Mouse (Mus musculus): ENCODE measurements around the gene Jmjd6. TPM values are rescaled to one million over a fixed set of nuclear protein-coding genes. Genes with fewer than 3 reads are reported as not detected.

Gene Jmjd6
- total RNA-seq (2014; fragmentation: Nextera tagmentation): 82.7 and 85.3 TPM in 2 replicates
- total RNA-seq (2017): 126 and 148 TPM in 2 replicates
- polyA plus RNA-seq (2012): 39.1 and 48.4 TPM in 2 replicates

DNA sequence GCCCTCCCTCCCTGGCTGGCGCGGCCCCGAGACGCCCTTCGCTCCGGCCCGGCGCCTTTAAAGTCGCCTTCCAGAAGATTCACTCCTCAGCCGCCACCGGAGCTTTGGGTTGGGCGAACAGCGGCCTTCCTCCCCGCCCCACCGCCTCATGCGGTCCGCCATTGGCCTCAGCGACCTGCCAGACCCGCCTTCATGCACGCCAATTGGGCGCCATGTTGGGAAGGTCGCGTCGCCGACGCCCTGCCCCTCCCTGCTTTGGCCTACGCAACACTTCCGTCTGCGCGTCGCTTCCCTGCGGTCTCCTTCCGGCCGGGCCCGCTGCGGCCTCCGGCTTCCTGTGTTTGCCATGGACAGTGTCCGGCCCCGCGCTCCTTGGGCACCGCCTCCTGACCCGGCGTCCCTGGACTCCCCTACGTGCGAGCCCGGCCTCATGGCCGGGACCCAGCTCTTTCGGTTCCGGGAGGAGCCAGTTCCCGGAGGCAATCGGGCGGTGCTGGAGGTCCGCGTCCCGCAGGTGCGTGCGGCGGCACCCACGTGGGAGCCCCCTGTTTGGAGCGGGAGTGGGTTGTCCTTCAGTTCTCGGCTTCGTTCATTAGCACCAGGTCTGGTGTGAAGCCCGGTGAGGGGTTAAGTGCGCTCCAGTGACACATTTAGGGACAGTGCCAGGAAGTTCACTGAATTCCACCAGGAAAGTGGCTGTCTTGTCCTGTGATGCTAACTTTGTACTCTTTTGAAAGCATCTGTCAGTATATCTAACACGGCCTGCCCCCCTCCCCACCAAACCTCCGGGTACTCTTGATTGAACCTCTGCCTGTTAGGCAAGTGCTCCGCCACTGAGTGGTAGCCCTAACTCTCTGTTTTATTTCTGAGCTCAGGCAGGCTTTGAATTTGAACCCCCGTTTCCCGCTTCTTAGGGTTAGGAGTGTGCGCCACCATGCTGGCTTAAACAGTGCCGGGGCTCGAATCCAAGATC, at the start of gene Jmjd6, which contains the start of gene Mettl23:
Gene Jmjd6 (minus strand): TSS at position 189 of the 973 bp plus-strand sequence.
Gene Mettl23 (plus strand): TSS at position 18 of the 973 bp plus-strand sequence.
- ATAC-seq (ENCODE audit: extremely low read depth, insufficient number of reproducible peaks, low FRiP score, poor library complexity, severe bottlenecking) (peak; percentile 81), DNase-seq (ENCODE audit: low spot score) (peak; percentile 94)
- H3K4me1 ChIP-seq (ENCODE audit: insufficient read depth, low read depth, low read length): peaks cover 54% of the 10 kb centered on the region
- no peaks in the 10 kb centered on the region for H3K27me3 ChIP-seq (ENCODE audit: insufficient read depth, low read length)
- H3K9me3 ChIP-seq (replicated peaks): no peaks in the 10 kb centered on the region
- peak within 1 kb of the TSS; percentile 89 for H3K4me3 ChIP-seq (ENCODE audit: low read depth, low read length)
- peaks cover 67% of the 10 kb centered on the region for H3K36me3 ChIP-seq (replicated peaks)
- TF ChIP-seq POLR2AphosphoS5 (IDR thresholded peaks at IDR 0.05; ENCODE audit: insufficient replicate concordance, low read depth, low read length) (no peak), GATA2 (IDR thresholded peaks at IDR 0.05; ENCODE audit: borderline replicate concordance, low read depth, low read length) (no peak), TAL1 (conservative IDR thresholded peaks at IDR 0.05; ENCODE audit: low read depth, low read length) (no peak)

DNA sequence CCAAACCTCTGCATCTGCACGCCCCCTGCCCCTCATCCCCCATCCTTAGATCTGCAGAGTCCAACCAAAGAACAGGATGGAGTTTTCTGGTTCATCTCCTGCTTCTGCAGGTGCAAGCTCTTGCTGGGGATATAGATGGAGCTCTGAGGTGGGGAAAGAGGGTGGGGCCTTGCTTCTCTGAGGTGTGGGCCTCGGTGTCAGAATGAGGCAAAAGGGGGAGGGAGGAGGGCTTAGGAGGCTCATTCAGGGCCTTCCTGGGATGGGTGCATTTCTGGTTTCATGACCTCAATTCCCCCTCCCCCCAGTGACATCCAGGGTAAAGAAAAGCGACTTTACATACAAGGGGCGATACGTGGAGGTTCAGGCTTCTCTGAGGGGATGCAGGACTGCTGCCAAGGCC, 43.9 kb upstream of the Jmjd6 start:
- TF ChIP-seq GATA1 (IDR thresholded peaks at IDR 0.05; ENCODE audit: borderline replicate concordance, low read length) (no peak), TAL1 (conservative IDR thresholded peaks at IDR 0.05; ENCODE audit: low read depth, low read length) (no peak)
- H3K4me1 ChIP-seq (ENCODE audit: insufficient read depth, low read depth, low read length): peaks cover 4% of the 10 kb centered on the region; the same call in 1 of the 2 replicates
- DNase-seq (ENCODE audit: low spot score) (no peak), ATAC-seq (ENCODE audit: extremely low read depth, insufficient number of reproducible peaks, low FRiP score, poor library complexity, severe bottlenecking) (no peak)
- H3K27me3 ChIP-seq (ENCODE audit: insufficient read depth, low read length): peaks cover 29% of the 10 kb centered on the region
- H3K4me3 ChIP-seq (ENCODE audit: low read depth, low read length): no peak overlapping the region
- no peaks in the 10 kb centered on the region for H3K36me3 ChIP-seq (replicated peaks)
- H3K9me3 ChIP-seq (replicated peaks): no peaks in the 10 kb centered on the region

DNA sequence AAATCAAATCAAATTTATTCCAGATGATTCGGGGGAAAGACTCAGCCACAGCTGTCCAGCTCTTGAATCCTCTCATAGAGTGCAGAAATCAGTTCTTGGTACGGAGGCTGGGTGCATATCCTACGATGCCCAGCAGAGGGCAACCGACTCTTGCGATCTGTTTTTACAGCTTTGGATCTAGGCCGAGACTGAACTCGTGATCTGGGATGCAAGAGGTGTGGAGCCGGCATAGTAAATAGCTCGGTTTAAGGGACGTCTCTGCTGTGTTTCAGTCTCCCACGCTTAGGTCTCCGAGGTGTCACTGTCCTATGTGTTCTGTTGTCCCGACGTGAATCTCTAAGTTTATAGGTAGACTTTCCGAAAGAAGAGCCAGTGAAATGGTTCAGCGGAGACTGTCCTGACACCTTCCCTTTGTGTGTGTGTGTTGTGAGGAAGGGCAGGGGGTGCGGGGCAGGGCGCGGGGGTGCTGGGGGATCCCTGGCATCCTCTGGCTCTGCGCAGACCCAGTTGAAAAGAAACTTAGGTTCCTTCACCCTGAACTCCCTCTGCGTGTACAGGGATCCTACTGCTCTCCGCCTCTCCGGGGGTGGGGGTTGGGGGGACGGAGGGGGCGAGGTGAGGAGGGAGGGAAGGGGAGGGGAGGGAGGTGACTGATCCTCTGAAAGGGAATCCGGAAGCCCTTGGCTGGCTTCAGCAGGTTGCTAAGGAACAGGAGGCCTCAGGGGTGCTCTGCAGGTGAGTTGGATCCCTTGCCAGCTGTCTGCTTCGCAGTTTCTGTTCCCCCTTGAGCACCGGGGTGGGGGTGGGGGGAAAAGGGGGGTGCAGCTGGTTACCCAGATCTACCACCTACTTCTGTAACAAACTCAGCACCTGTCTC, 42.3 kb upstream of the Jmjd6 start:
- DNase-seq (ENCODE audit: low spot score) (peak; percentile 44), ATAC-seq (ENCODE audit: extremely low read depth, insufficient number of reproducible peaks, low FRiP score, poor library complexity, severe bottlenecking) (no peak)
- Histone ChIP-seq H3K4me1 (ENCODE audit: insufficient read depth, low read depth, low read length) (peaks cover 4% of the 10 kb centered on the region; the same call in 1 of the 2 replicates), H3K27me3 (ENCODE audit: insufficient read depth, low read length) (peaks cover 31% of the 10 kb centered on the region), H3K36me3 (replicated peaks) (no peaks in the 10 kb centered on the region), H3K9me3 (replicated peaks) (no peaks in the 10 kb centered on the region), H3K4me3 (ENCODE audit: low read depth, low read length) (no peak overlapping the region)
- TF ChIP-seq GATA2 (IDR thresholded peaks at IDR 0.05; ENCODE audit: borderline replicate concordance, low read depth, low read length) (no peak), GATA1 (IDR thresholded peaks at IDR 0.05; ENCODE audit: borderline replicate concordance, low read length) (no peak), CTCF (IDR thresholded peaks at IDR 0.05; ENCODE audit: low read depth, low read length) (peak; percentile 87), TAL1 (conservative IDR thresholded peaks at IDR 0.05; ENCODE audit: low read depth, low read length) (no peak), POLR2AphosphoS5 (IDR thresholded peaks at IDR 0.05; ENCODE audit: insufficient replicate concordance, low read depth, low read length) (no peak)

DNA sequence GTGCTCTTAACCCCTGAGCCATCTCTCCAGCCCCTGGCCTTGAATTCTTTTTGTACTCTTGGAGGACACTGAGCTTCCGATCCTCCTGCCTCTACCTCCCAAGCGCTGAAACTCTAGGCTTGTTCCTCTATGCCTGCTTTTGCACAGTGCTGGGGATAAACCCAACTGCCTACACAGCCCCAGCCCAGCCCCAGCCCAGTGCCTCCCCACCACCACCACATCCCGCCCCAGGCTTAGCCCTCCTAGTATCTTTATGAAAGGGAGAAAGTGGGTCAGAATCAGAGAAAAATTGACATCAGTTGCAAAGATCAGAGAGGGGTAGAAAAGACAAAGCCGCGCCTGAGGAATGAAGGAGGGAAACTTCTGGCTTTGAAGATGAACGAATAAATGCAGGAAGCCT, 40.8 kb upstream of the Jmjd6 start:
- DNase-seq (ENCODE audit: low spot score): no peak
- no peaks in the 10 kb centered on the region for H3K9me3 ChIP-seq (replicated peaks)

DNA sequence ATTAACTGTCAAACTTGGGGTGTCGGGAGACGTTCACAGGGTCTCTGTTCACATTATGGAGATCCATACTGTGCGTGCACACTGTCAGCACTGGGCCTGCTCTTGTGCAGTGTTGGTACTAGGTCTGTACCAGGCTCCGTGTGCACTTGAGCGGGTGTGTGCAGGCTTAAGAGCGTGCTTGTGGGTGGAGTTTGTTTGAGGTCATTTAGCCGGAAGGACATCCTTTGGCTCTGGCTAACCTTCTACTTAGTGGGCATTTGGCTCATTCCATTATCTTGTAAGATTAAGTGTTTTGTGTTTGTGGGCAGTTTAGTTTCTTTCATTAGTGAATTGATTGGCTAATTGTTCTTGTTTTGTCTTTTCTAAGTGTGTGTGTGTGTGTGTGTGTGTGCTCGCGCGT, 39.2 kb upstream of the Jmjd6 start:
- TF ChIP-seq CTCF (IDR thresholded peaks at IDR 0.05; ENCODE audit: low read depth, low read length) (no peak), GATA2 (IDR thresholded peaks at IDR 0.05; ENCODE audit: borderline replicate concordance, low read depth, low read length) (no peak), TAL1 (conservative IDR thresholded peaks at IDR 0.05; ENCODE audit: low read depth, low read length) (no peak), GATA1 (IDR thresholded peaks at IDR 0.05; ENCODE audit: borderline replicate concordance, low read length) (no peak), POLR2AphosphoS5 (IDR thresholded peaks at IDR 0.05; ENCODE audit: insufficient replicate concordance, low read depth, low read length) (no peak)
- no peak overlapping the region for H3K4me3 ChIP-seq (ENCODE audit: low read depth, low read length)
- ATAC-seq (ENCODE audit: extremely low read depth, insufficient number of reproducible peaks, low FRiP score, poor library complexity, severe bottlenecking): no peak
- no peaks in the 10 kb centered on the region for H3K9me3 ChIP-seq (replicated peaks)
- no peak for DNase-seq (ENCODE audit: low spot score)
- peaks cover 4% of the 10 kb centered on the region; the same call in 1 of the 2 replicates for H3K4me1 ChIP-seq (ENCODE audit: insufficient read depth, low read depth, low read length)
- H3K36me3 ChIP-seq (replicated peaks): no peaks in the 10 kb centered on the region
- H3K27me3 ChIP-seq (ENCODE audit: insufficient read depth, low read length): peaks cover 25% of the 10 kb centered on the region

More for the DNA sequence above, 40.8 kb upstream of the Jmjd6 start:
- Histone ChIP-seq H3K36me3 (replicated peaks) (no peaks in the 10 kb centered on the region), H3K27me3 (ENCODE audit: insufficient read depth, low read length) (peaks cover 29% of the 10 kb centered on the region), H3K4me3 (ENCODE audit: low read depth, low read length) (no peak overlapping the region), H3K4me1 (ENCODE audit: insufficient read depth, low read depth, low read length) (peaks cover 4% of the 10 kb centered on the region; the same call in 1 of the 2 replicates)
- ATAC-seq (ENCODE audit: extremely low read depth, insufficient number of reproducible peaks, low FRiP score, poor library complexity, severe bottlenecking): no peak
- no peak for TF ChIP-seq TAL1 (conservative IDR thresholded peaks at IDR 0.05; ENCODE audit: low read depth, low read length)
- no peak for TF ChIP-seq POLR2AphosphoS5 (IDR thresholded peaks at IDR 0.05; ENCODE audit: insufficient replicate concordance, low read depth, low read length)
- TF ChIP-seq GATA2 (IDR thresholded peaks at IDR 0.05; ENCODE audit: borderline replicate concordance, low read depth, low read length): no peak
- no peak for TF ChIP-seq CTCF (IDR thresholded peaks at IDR 0.05; ENCODE audit: low read depth, low read length)
- no peak for TF ChIP-seq GATA1 (IDR thresholded peaks at IDR 0.05; ENCODE audit: borderline replicate concordance, low read length)
